Mouse (Mus musculus) E14TG2a.4 (cell line): ENCODE results near the gene 0610037L13Rik.

Experiments
- CTCF ChIP-seq: conservative IDR thresholded peaks from 2 replicates; pipeline ENCODE4 v1.5.1; 2014; ENCODE audit warnings: low read length
- NANOG ChIP-seq: IDR thresholded peaks from 2 replicates; pipeline ENCODE4 v1.6.1; 2014; ENCODE audit warnings: borderline replicate concordance, low read length, mixed read lengths

DNA sequence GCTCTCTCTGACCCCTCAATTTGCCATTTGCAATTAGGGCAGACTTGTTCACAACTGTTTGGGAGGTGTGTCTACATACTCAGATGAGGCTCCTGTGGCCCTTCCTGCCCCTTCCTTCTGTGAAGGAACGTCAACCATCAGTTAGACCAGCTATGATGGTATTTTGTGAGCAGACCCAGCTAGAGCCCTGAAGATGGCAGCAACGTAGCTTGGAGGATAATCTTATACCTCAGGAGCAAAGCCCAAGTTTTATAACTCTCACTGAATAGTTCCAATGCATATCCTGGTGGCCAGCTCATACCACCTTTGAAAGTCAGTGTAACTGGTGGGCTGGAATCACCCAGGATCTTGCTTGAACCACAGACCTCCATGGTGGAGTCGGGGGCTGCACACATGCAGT lies 41.8 kb downstream of the 0610037L13Rik start:
- TF ChIP-seq CTCF (no peak), NANOG (no peak)
